Comparison of ENCODE assay signal across 8 mouse cellular contexts in genomic region chr17:34188010-34188409, GRCm38 (mm10). TPM values are rescaled to one million over a fixed set of nuclear protein-coding genes. Genes with fewer than 3 reads are reported as not detected.
DNase-seq lines count a peak whose midpoint lies in the region; ATAC-seq lines count a peak whose summit lies in the region.

No protein-coding gene starts in this region.

- peak; percentile 74 for DNase-seq in adrenal gland, adult 2 months
- no peak for DNase-seq in adrenal gland, adult 8-10 months
- DNase-seq in CD4-positive helper T cell, adult 2 months (ENCODE audit: low read depth, low spot score): peak; percentile 49
- peak; percentile 62 for DNase-seq in induced T-regulatory cell, adult 2 months (ENCODE audit: low read depth)
- no peak for DNase-seq in midbrain, embryonic 14.5 days
- no peak for DNase-seq in ovary, adult 18-20 months (ENCODE audit: low spot score)
- no peak for DNase-seq in gastrocnemius, adult 8-10 months (ENCODE audit: low spot score in 2 of 2)

- peaks cover 9% of the 10 kb centered on the region; the same call in 1 of the 2 replicates for H3K4me1 ChIP-seq in midbrain, embryonic 14.5 days (ENCODE audit: control insufficient read depth, insufficient read depth, low read length)

- peak; percentile 73 for ATAC-seq in erythroid progenitor cell, adult 5-6 weeks (replicated peaks; ENCODE audit: low FRiP score, poor library complexity, severe bottlenecking)
- no peak for ATAC-seq in midbrain, embryonic 14.5 days (ENCODE audit: low FRiP score, low TSS enrichment)

- peak overlapping the region; percentile 40 for H3K4me3 ChIP-seq in midbrain, embryonic 14.5 days (replicated peaks; ENCODE audit: low read depth, low read length)

- H3K9me3 ChIP-seq in midbrain, embryonic 14.5 days (ENCODE audit: control insufficient read depth, low read length): no peaks in the 10 kb centered on the region

- H3K36me3 ChIP-seq in midbrain, embryonic 14.5 days (ENCODE audit: control insufficient read depth, insufficient read depth, low read length): no peaks in the 10 kb centered on the region

- no peak overlapping the region for H3K27ac ChIP-seq in midbrain, embryonic 14.5 days (replicated peaks; ENCODE audit: low read depth, low read length)

- WGBS in midbrain, embryonic 14.5 days: 2% methylated on average over 20 of the region's 20 CpGs

- peak overlapping the region; percentile 39 for H3K9ac ChIP-seq in midbrain, embryonic 14.5 days (replicated peaks; ENCODE audit: low read length)

- peaks cover 45% of the 10 kb centered on the region for H3K27me3 ChIP-seq in midbrain, embryonic 14.5 days (ENCODE audit: control insufficient read depth, insufficient read depth, low read length)

- peak overlapping the region; percentile 74 for H3K4me2 ChIP-seq in midbrain, embryonic 14.5 days (ENCODE audit: low read length)

RNA-seq across cellular contexts. Expression of gene Psmb9, which starts 0.4 kb away (rescaled TPM):
- total RNA-seq in adrenal gland, adult 2 months (2021): 10 to 100 TPM; 12.1 to 20.6 TPM
- 45.1 and 54.8 TPM in 2 replicates for polyA plus RNA-seq in adrenal gland, adult 2 months (2012; rRNA removed)
- total RNA-seq in adrenal gland, adult 8-10 months (2022): 10 to 100 TPM; 16.7 to 30.6 (median 25.5) TPM
- total RNA-seq in erythroid progenitor cell, adult 5-6 weeks (2015; ENCODE audit: low replicate concordance): 23.5 and 39.3 TPM in 2 replicates
- total RNA-seq in erythroid progenitor cell, adult 5-6 weeks (2017; ENCODE audit: low replicate concordance): 21.3 and 36.5 TPM in 2 replicates
- 1.0 and 2.2 TPM in 2 replicates for polyA plus RNA-seq in midbrain, embryonic 14.5 days (2014; fragmentation: Nextera tagmentation; extraction: Ambion mirVana)
- 1 to 10 TPM; 1.4 to 2.1 (median 1.7) TPM for total RNA-seq in gastrocnemius, adult 8-10 months (2022)

RNA-seq across cellular contexts. Expression of gene Tap1, which starts 0.7 kb away (rescaled TPM):
- total RNA-seq in adrenal gland, adult 2 months (2021): 10 to 100 TPM; 15.4 to 19.1 TPM
- 44.5 and 44.9 TPM in 2 replicates for polyA plus RNA-seq in adrenal gland, adult 2 months (2012; rRNA removed)
- total RNA-seq in adrenal gland, adult 8-10 months (2022): 10 to 100 TPM; 19.5 to 22.2 (median 21.3) TPM
- total RNA-seq in erythroid progenitor cell, adult 5-6 weeks (2015; ENCODE audit: low replicate concordance): 12.6 and 21.0 TPM in 2 replicates
- total RNA-seq in erythroid progenitor cell, adult 5-6 weeks (2017; ENCODE audit: low replicate concordance): 21.6 and 35.4 TPM in 2 replicates
- polyA plus RNA-seq in midbrain, embryonic 14.5 days (2014; fragmentation: Nextera tagmentation; extraction: Ambion mirVana): 1.1 and 2.9 TPM in 2 replicates
- total RNA-seq in gastrocnemius, adult 8-10 months (2022): 1 to 10 TPM in 3 of 4 experiments, under 1 TPM in 1; 0.82 to 1.3 (median 1.2) TPM

RNA-seq across cellular contexts. Expression of gene Psmb8, which starts 9.5 kb away (rescaled TPM):
- 10 to 100 TPM; 21.8 to 41.4 TPM for total RNA-seq in adrenal gland, adult 2 months (2021)
- 49.6 and 68.0 TPM in 2 replicates for polyA plus RNA-seq in adrenal gland, adult 2 months (2012; rRNA removed)
- 10 to 100 TPM; 30.4 to 41.2 (median 36.4) TPM for total RNA-seq in adrenal gland, adult 8-10 months (2022)
- 38.1 and 68.1 TPM in 2 replicates for total RNA-seq in erythroid progenitor cell, adult 5-6 weeks (2015; ENCODE audit: low replicate concordance)
- 29.3 and 38.3 TPM in 2 replicates for total RNA-seq in erythroid progenitor cell, adult 5-6 weeks (2017; ENCODE audit: low replicate concordance)
- 1.1 and 5.1 TPM in 2 replicates for polyA plus RNA-seq in midbrain, embryonic 14.5 days (2014; fragmentation: Nextera tagmentation; extraction: Ambion mirVana)
- 1 to 10 TPM; 2.1 to 4.3 (median 3.4) TPM for total RNA-seq in gastrocnemius, adult 8-10 months (2022)

RNA-seq across cellular contexts. Expression of gene Tap2, which starts 15.3 kb away (rescaled TPM):
- 10 to 100 TPM; 43.6 to 55.6 TPM for total RNA-seq in adrenal gland, adult 2 months (2021)
- polyA plus RNA-seq in adrenal gland, adult 2 months (2012; rRNA removed): 61.0 and 64.1 TPM in 2 replicates
- 10 to 100 TPM; 53.9 to 71.1 (median 67.2) TPM for total RNA-seq in adrenal gland, adult 8-10 months (2022)
- 4.7 and 6.7 TPM in 2 replicates for total RNA-seq in erythroid progenitor cell, adult 5-6 weeks (2015; ENCODE audit: low replicate concordance)
- total RNA-seq in erythroid progenitor cell, adult 5-6 weeks (2017; ENCODE audit: low replicate concordance): 7.7 and 16.6 TPM in 2 replicates
- polyA plus RNA-seq in midbrain, embryonic 14.5 days (2014; fragmentation: Nextera tagmentation; extraction: Ambion mirVana): 0.77 and 1.6 TPM in 2 replicates
- total RNA-seq in gastrocnemius, adult 8-10 months (2022): 1 to 10 TPM; 5.1 to 7.6 (median 6.7) TPM

RNA-seq across cellular contexts. Expression of gene H2-DMb1, which starts 35.1 kb away (rescaled TPM):
- 10 to 100 TPM in 1 of 2 experiments, 1 to 10 TPM in 1; 6.4 to 12.3 TPM for total RNA-seq in adrenal gland, adult 2 months (2021)
- 32.6 and 33.3 TPM in 2 replicates for polyA plus RNA-seq in adrenal gland, adult 2 months (2012; rRNA removed)
- 10 to 100 TPM in 2 of 4 experiments, 1 to 10 TPM in 2; 5.2 to 11.5 (median 10.5) TPM for total RNA-seq in adrenal gland, adult 8-10 months (2022)
- total RNA-seq in erythroid progenitor cell, adult 5-6 weeks (2015; ENCODE audit: low replicate concordance): 18.0 and 34.8 TPM in 2 replicates
- 3.9 and 23.1 TPM in 2 replicates for total RNA-seq in erythroid progenitor cell, adult 5-6 weeks (2017; ENCODE audit: low replicate concordance)
- 0.38 and 0.91 TPM in 2 replicates for polyA plus RNA-seq in midbrain, embryonic 14.5 days (2014; fragmentation: Nextera tagmentation; extraction: Ambion mirVana)
- under 1 TPM in 2 of 4 experiments, not detected in 2; 0.19 to 0.81 TPM for total RNA-seq in gastrocnemius, adult 8-10 months (2022)

Comparison
In these comparisons a context has a peak if more than half of its experiments do, and no peak if none do; other contexts are left out.
1. DNase-seq: peak in adrenal gland, adult 2 months (single experiment), CD4-positive helper T cell, adult 2 months (single experiment) and induced T-regulatory cell, adult 2 months (single experiment); none in adrenal gland, adult 8-10 months (single experiment), midbrain, embryonic 14.5 days (single experiment), ovary, adult 18-20 months (single experiment) and gastrocnemius, adult 8-10 months (0 of 2).
2. RNA of gene Psmb9, which starts 0.4 kb away (total RNA-seq): 16.7 to 30.6 TPM in adrenal gland, adult 8-10 months, 21.3 to 39.3 TPM in erythroid progenitor cell, adult 5-6 weeks and 12.1 to 20.6 TPM in adrenal gland, adult 2 months; 1.4 to 2.1 TPM in gastrocnemius, adult 8-10 months; every median in the first group is over 4 times any median in the second.
3. RNA of gene Tap1, which starts 0.7 kb away (total RNA-seq): 19.5 to 22.2 TPM in adrenal gland, adult 8-10 months, 12.6 to 35.4 TPM in erythroid progenitor cell, adult 5-6 weeks and 15.4 to 19.1 TPM in adrenal gland, adult 2 months; 0.82 to 1.3 TPM in gastrocnemius, adult 8-10 months; every median in the first group is over 4 times any median in the second.
4. RNA of gene Psmb8, which starts 9.5 kb away (total RNA-seq): 21.8 to 41.4 TPM in adrenal gland, adult 2 months, 29.3 to 68.1 TPM in erythroid progenitor cell, adult 5-6 weeks and 30.4 to 41.2 TPM in adrenal gland, adult 8-10 months; 2.1 to 4.3 TPM in gastrocnemius, adult 8-10 months; every median in the first group is over 4 times any median in the second.